Mouse (Mus musculus): ENCODE results near the gene Mblac2.
"Not testable (repeated sequence)": the region's sequence is repeated elsewhere in the genome, so short reads cannot be mapped to it uniquely, and the experiment has no call there.

The Mblac2 gene

DNA sequence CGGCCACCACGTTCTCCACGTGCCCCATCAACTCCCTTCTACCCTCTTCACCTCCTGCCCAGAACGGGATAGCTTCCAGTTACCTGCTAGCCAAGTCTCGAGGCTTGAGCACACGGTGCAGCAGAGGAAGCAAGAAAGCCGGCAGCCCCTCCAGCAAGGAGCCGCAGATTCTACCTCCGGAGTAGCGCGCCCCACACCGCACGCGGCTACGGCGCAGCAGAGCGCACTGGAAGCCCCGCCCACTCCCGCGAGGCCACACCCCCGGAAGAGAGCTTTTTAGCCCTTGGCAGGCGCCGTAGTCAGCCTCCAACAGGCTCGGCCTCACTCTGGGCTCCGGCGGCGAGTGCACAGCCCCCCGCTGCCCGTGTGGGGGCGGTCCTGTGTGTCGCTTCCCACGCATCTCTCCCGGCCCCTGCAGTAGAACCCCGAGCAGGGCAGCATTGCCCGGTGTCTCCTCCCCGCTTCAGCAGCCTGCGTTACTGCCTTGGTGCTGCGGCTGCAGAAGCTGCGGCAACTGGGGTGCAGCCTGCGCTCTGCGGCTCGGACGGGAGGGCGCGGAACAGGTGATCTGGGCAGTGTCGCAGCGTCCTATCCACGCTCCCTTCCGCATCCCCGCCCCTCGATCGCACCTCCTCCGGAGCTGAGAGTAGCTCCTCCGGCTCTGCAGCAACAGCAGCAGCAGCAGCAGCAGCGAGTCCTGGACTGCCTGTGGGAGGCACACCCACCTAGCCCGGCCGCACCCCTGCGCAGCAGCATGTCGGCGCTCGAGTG is at the start of gene Mblac2, which contains the start of gene Polr3g:
Gene Mblac2, plus strand, starts transcription at position 567 of the 771 bp plus-strand sequence.
Gene Polr3g, minus strand, starts transcription at position 239 of the 771 bp plus-strand sequence.
- DNase-seq (ENCODE audit: low spot score in 2 of 2): peak; percentile 96

DNA sequence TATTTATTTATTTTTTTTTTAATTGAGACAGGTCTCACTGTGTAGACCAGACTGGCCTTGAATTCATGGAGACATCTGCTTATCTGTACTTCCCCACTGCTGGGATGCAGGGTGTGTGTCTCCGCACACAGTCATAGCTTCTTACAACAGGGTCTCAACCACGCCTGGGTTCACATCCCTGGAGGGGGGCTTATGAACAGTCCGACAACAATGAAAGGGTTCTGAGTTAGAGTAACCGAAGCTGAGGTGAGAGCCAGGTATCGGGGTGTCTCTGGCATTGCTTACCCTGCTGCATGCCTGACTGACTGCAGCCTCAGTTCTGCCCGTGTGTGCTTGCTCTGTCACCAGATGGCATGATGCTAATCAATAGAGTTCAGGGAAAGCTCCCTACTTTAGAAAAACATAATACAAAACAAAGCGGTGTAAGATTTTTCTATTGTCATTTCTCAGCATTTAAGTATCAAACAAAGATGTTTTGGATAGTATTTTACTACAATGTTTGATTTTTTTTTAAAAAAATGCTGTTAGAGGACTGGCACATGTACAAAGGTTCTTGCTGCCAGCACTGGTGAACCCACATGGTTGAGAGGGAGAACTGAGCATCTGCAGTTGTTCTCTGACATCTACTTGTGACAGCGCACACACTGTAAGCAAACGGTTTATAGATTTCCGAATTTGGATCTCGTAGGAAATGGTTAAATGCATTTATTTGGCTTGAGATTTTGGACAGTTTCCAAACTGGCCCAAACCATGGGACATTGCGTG is 47.4 kb upstream of the Mblac2 start:
- DNase-seq (ENCODE audit: low spot score in 2 of 2): no peak

DNA sequence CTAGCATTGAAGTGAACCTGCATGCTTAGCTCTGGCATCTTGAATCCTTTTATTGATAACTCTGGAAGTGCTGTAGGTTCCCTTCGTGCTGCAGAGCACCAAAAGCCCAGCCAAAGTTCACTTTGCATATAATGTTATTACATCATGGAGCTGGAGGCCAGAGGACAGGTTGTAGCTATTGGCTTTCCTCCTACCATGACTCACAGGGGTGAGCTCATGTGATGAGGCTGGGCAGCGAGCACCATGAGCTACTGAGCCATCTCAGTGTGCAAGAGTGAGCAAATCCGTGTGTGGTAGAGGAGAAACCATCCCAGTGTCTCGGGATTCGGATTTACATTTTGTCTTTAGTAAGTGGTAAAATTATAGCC is 46.8 kb upstream of the Mblac2 start:
- DNase-seq (ENCODE audit: low spot score in 2 of 2): no peak

DNA sequence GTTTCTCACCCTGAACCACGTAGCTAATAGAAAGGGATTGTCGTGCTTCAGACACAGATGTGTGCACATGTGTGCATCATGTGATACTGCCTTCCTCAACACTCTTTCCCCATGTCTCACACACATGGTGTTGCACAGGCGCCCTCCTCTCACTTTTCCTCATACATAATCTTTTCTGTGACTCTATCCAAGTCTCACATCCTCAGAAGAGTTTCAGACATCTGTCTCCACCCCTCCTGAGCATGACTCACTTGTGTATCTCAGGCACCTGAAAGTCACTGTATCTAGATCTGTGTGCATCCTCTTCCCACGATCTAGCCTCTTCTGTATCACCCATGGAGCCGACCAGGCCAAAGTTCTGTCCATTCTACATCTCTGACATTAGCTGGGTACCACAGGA is 43.4 kb upstream of the Mblac2 start:
- DNase-seq (ENCODE audit: low spot score in 2 of 2): no peak

- DNase-seq (ENCODE audit: low spot score in 2 of 2): no peak
Measured at GRCm38 (mm10) chr13:81675333-81675732, 35.8 kb upstream of the Mblac2 start.

- no peak for DNase-seq (ENCODE audit: low spot score in 2 of 2)
Measured at GRCm38 (mm10) chr13:81683107-81683506, 28.0 kb upstream of the Mblac2 start.

- no peak for DNase-seq (ENCODE audit: low spot score in 2 of 2)
Measured at GRCm38 (mm10) chr13:81684258-81684657, 26.9 kb upstream of the Mblac2 start.

GRCm38 (mm10) chr13:81684884-81685283 is 26.3 kb upstream of the Mblac2 start:
- DNase-seq (ENCODE audit: low spot score in 2 of 2): no peak

GRCm38 (mm10) chr13:81689587-81689986 is 21.6 kb upstream of the Mblac2 start:
- DNase-seq (ENCODE audit: low spot score in 2 of 2): no peak

GRCm38 (mm10) chr13:81690477-81690876 is 20.7 kb upstream of the Mblac2 start:
- no peak for DNase-seq (ENCODE audit: low spot score in 2 of 2)

DNA sequence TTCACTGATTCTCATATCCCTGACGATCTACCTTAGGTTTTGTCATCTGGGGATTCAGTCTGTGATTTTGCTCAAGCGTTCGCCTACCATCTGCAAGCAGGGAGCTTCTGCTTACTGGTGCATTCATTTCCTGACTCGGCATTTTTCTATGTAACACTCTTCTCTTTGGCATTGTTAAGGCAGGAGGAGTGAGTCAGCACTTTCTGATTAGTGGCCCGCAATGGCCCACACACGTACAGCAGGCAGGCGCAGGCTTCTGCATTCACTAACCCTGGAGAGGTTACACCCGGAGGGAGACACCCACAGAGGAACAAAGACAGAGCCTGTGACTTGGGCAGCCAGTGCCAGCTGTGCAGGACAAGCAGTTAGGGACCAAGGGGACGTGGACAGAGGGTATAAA is 19.5 kb upstream of the Mblac2 start:
- no peak for DNase-seq (ENCODE audit: low spot score in 2 of 2)

DNA sequence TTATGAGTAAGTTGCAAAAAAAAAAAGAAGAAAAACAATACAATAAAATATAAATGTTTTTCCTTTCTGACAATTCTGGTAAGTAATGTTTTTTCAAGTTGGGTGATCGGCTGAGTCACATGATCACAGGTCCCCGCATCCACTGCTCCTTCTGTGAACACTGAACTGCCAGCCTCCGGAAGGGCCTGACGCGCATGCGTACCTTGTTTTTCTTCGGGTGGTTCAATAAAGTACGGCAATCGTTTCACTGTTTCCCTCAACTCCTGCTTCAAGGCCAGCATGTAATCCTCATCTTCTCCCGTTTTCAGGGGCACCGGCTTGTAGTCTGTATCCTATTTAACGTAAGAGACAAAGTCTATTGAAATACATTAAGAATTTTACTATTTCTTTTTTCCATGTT is 16.7 kb upstream of the Mblac2 start:
- DNase-seq (ENCODE audit: low spot score in 2 of 2): no peak

DNA sequence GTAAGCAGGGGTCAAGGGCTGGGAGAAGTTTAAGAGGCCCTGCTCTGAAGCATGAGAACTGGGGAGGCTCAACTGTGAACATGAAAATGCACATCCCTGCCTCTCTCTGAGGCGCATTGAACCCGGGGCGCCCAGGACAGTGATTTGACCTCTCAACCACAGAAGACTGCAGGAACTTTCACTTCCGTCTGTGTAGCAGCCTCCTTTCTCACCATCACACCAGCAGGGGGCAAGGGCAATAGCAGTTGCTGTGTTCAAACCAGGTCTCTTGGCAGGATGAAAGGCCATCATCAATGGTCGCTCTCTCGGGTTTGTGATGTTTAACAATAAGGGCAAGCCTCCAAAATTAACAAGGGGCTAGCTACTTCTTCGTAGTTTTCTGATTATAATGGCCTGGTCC is 8.0 kb upstream of the Mblac2 start:
- no peak for DNase-seq (ENCODE audit: low spot score in 2 of 2)

DNA sequence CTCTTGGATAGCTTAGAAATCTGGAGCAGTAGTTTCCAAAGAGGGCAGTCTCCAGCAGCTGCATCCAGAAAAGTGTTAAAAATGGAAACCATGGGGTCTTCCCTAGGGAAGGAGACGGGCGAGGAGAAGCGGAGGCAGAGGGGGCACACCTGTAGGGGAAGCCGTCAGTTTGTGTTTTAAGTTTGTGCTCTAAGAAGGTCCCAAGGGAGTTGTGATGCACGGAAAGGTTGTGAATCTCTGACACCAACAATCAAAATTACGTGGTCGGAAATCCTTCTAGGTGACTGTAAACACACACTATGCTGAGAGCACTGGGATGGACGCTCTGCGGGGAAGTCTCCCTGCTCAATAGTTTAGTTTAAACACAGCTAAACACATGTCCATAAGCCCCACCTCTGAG is 7.5 kb upstream of the Mblac2 start:
- no peak for DNase-seq (ENCODE audit: low spot score in 2 of 2)

DNA sequence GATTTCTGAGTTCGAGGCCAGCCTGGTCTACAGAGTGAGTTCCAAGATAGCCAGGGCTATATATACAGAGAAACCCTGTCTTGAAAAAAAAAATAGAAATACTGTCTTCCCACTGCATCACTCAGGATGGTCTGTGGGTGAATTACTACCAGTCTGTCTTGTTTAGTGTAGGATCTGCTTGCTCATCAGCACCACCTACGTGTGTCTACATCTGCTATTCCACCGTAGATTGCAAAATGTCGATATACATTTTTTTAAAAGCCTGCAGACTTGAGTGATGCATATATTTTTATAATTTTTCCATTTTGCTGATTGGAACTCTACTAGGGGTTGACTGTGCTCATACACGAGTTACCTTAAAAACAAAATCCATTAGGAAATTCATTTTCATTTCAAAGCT is 4.8 kb upstream of the Mblac2 start:
- DNase-seq (ENCODE audit: low spot score in 2 of 2): no peak

DNA sequence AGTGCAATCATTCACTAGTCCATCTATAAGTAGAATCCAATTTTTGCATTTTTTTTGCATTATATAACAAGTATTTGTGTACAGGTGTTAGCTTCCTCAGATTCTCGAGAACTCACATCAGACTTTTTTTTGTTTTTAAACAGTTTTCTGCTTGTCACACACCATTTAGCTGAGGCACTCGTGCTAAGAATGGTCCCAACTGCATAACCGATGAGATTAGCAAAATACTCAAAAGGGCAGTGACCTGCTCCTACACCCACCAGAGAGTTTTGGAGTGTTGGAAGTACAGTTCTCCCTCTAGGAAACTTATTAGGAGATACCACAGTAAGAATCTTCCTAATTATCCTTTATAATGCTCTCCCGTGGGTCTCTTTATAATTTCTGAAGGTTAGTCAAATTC is 1.3 kb upstream of the Mblac2 start:
- no peak for DNase-seq (ENCODE audit: low spot score in 2 of 2)

- DNase-seq (ENCODE audit: low spot score in 2 of 2): no peak
Measured at GRCm38 (mm10) chr13:81710266-81710665, 875 bp upstream of the Mblac2 start.

GRCm38 (mm10) chr13:81711546-81712371 is 618 bp downstream of the Mblac2 start:
- DNase-seq (ENCODE audit: low spot score in 2 of 2): peak; percentile 16 to 22

GRCm38 (mm10) chr13:81713896-81714295 is 2.8 kb downstream of the Mblac2 start:
- DNase-seq (ENCODE audit: low spot score in 2 of 2): no peak

DNA sequence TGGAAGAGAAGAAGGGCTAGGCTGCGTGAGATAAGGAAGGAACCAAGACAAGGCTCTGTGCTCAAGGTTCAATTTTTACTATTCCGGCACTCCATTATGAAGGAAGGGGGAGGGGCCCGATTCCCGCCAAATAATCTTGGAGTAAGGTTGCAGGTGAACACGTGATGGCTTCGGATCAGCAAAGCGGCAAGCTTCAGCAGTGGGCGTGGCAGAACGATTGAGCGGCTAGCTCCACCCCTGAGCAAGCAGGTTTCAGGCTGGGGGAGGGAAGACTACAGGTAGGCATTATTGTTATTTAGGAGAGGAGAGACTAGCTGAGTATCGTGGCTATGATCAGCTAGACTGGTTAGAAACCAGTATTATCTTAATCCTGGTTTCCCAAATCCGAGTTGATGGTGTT is 17.0 kb downstream of the Mblac2 start:
- DNase-seq (ENCODE audit: low spot score in 2 of 2): not testable (repeated sequence)

GRCm38 (mm10) chr13:81729102-81729501 is 18.0 kb downstream of the Mblac2 start:
- no peak for DNase-seq (ENCODE audit: low spot score in 2 of 2)

- no peak for DNase-seq (ENCODE audit: low spot score in 2 of 2)
Measured at GRCm38 (mm10) chr13:81730362-81730761, 19.2 kb downstream of the Mblac2 start.

Data from spleen, postnatal 14 days (tissue).